Mouse (Mus musculus): ENCODE results near the gene Ap1ar. TPM values are rescaled to one million over a fixed set of nuclear protein-coding genes. Genes with fewer than 3 reads are reported as not detected.
A peak's percentile ranks its signal among the peaks of the same experiment; 100 is the strongest.

The Ap1ar gene
- polyA plus RNA-seq, 1 experiment from 2014 or later: 104 TPM

DNA sequence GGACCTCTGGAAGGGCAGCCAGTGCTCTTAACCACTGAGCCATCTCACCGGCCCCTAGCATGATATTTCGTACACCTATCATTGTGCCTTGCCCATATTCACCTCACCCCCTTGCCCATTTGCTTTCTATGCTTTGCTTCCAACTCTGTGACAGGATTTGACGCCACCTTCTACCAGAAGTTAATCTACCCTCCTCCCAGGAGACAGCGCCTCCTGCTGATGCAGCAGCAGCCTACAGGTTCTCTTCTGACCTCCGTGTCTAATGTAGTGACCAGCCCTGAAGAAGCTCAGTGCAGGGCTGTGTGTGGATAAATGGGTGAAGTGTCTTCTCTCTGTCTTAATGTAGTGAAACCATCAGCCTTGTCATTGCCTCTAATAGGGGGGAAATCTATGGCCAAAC lies 72.8 kb downstream of the Ap1ar start:
- no peaks in the 10 kb centered on the region for H3K9me3 ChIP-seq
- no peaks in the 10 kb centered on the region for H3K36me3 ChIP-seq
- no peak overlapping the region for H3K4me2 ChIP-seq
- H3K27ac ChIP-seq (replicated peaks): no peak overlapping the region
- H3K4me1 ChIP-seq (replicated peaks): no peaks in the 10 kb centered on the region
- no peak for ATAC-seq (ENCODE audit: low FRiP score, low read depth)
- H3K9ac ChIP-seq: no peak overlapping the region
- H3K4me3 ChIP-seq: no peak overlapping the region
- 57% methylated on average over 5 of the region's 5 CpGs for WGBS
- peaks cover 23% of the 10 kb centered on the region for H3K27me3 ChIP-seq

- 24% methylated on average over 7 of the region's 7 CpGs for WGBS
- no peak overlapping the region for H3K4me3 ChIP-seq
Observed at GRCm38 (mm10) chr3:127763076-127763612, 74.2 kb downstream of the Ap1ar start.

GRCm38 (mm10) chr3:127762403-127762802 lies 74.9 kb downstream of the Ap1ar start:
- ATAC-seq (ENCODE audit: low FRiP score, low read depth): no peak
- no peak overlapping the region for H3K27ac ChIP-seq (replicated peaks)
- H3K36me3 ChIP-seq: no peaks in the 10 kb centered on the region
- no peak overlapping the region for H3K4me3 ChIP-seq
- no peaks in the 10 kb centered on the region for H3K9me3 ChIP-seq
- no peaks in the 10 kb centered on the region for H3K4me1 ChIP-seq (replicated peaks)
- peaks cover 26% of the 10 kb centered on the region for H3K27me3 ChIP-seq
- 68% methylated on average over 8 of the region's 8 CpGs for WGBS
- H3K4me2 ChIP-seq: no peak overlapping the region
- no peak overlapping the region for H3K9ac ChIP-seq

More at GRCm38 (mm10) chr3:127763076-127763612, 74.2 kb downstream of the Ap1ar start:
- no peaks in the 10 kb centered on the region for H3K9me3 ChIP-seq
- no peak overlapping the region for H3K4me2 ChIP-seq
- peaks cover 26% of the 10 kb centered on the region for H3K27me3 ChIP-seq
- no peaks in the 10 kb centered on the region for H3K4me1 ChIP-seq (replicated peaks)
- no peak overlapping the region for H3K9ac ChIP-seq
- H3K27ac ChIP-seq (replicated peaks): no peak overlapping the region
- H3K36me3 ChIP-seq: no peaks in the 10 kb centered on the region
- ATAC-seq (ENCODE audit: low FRiP score, low read depth): no peak

GRCm38 (mm10) chr3:127759212-127759611 lies 78.1 kb downstream of the Ap1ar start:
- H3K4me1 ChIP-seq (replicated peaks): no peaks in the 10 kb centered on the region
- no peak overlapping the region for H3K4me3 ChIP-seq
- no peak for ATAC-seq (ENCODE audit: low FRiP score, low read depth)
- no peaks in the 10 kb centered on the region for H3K36me3 ChIP-seq
- H3K9me3 ChIP-seq: no peaks in the 10 kb centered on the region
- no peak overlapping the region for H3K4me2 ChIP-seq
- H3K27me3 ChIP-seq: peaks cover 46% of the 10 kb centered on the region
- no peak overlapping the region for H3K9ac ChIP-seq
- WGBS: 17% methylated on average over 8 of the region's 8 CpGs
- no peak overlapping the region for H3K27ac ChIP-seq (replicated peaks)

GRCm38 (mm10) chr3:127758806-127759205 lies 78.5 kb downstream of the Ap1ar start:
- ATAC-seq (ENCODE audit: low FRiP score, low read depth): peak; percentile 23; the same call in 1 of the 2 replicates
- 17% methylated on average over 4 of the region's 4 CpGs for WGBS
- H3K27ac ChIP-seq (replicated peaks): no peak overlapping the region

DNA sequence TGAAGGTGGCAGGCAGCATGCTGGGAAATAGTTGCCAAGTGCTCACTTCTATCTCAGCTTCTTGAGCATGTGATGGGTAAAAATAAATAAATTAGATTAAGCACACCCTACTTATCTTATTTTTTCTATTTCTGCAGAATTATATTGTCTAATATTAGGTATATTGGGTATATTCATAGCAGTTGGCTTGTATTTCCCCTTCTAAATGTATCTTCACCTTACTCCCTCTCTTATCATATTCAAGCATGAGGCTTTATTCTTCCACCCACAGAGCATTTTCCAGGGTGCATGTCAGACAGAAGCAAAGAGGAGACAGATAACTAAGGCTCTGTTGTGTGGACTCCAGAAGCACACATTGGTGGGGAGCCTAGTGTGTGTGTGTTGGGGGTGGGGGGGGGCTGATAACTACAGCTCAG lies 79.4 kb downstream of the Ap1ar start:
- Histone ChIP-seq H3K36me3 (no peaks in the 10 kb centered on the region), H3K9me3 (no peaks in the 10 kb centered on the region), H3K4me3 (no peak overlapping the region), H3K4me2 (no peak overlapping the region), H3K9ac (no peak overlapping the region), H3K27me3 (peaks cover 52% of the 10 kb centered on the region), H3K4me1 (replicated peaks) (no peaks in the 10 kb centered on the region), H3K27ac (replicated peaks) (no peak overlapping the region)
- no peak for ATAC-seq (ENCODE audit: low FRiP score, low read depth)

More at GRCm38 (mm10) chr3:127758806-127759205, 78.5 kb downstream of the Ap1ar start:
- no peak overlapping the region for H3K4me3 ChIP-seq
- no peaks in the 10 kb centered on the region for H3K36me3 ChIP-seq
- 0 out of 2 replicates have a peak overlapping the region, but pooled peaks have one; percentile 1 for H3K9ac ChIP-seq
- H3K4me2 ChIP-seq: no peak overlapping the region
- no peaks in the 10 kb centered on the region for H3K9me3 ChIP-seq
- peaks cover 47% of the 10 kb centered on the region for H3K27me3 ChIP-seq
- H3K4me1 ChIP-seq (replicated peaks): no peaks in the 10 kb centered on the region

Other genes starting within 250 kb of the Ap1ar start
- 6.7 and 17.7 TPM in 2 replicates for gene Neurog2, start 204.4 kb downstream of the Ap1ar start, polyA plus RNA-seq (2015; fragmentation: Nextera tagmentation; extraction: Ambion mirVana)
- 0.68 and 0.71 TPM in 2 replicates for gene Alpk1, start 57.0 kb downstream of the Ap1ar start, polyA plus RNA-seq (2015; fragmentation: Nextera tagmentation; extraction: Ambion mirVana)
- 2.9 and 3.9 TPM in 2 replicates for gene Tifa, start 47.7 kb downstream of the Ap1ar start, polyA plus RNA-seq (2015; fragmentation: Nextera tagmentation; extraction: Ambion mirVana)
- 7.0 and 8.7 TPM in 2 replicates for gene Fam241a, start 58.8 kb upstream of the Ap1ar start, polyA plus RNA-seq (2015; fragmentation: Nextera tagmentation; extraction: Ambion mirVana)